27 mouse cellular contexts compared by ENCODE assay signal in genomic region chr12:92869336-92869735, GRCm38 (mm10).
DNase-seq lines count a peak whose midpoint lies in the region; ATAC-seq and TF ChIP-seq lines count a peak whose summit lies in the region.
"Had no signal": no experiment of that assay in that cellular context is flagged by ENCODE, and none has a peak within 500 bp of the region (broad histone marks: within the 10 kb centered on the region; RNA-seq: fewer than 3 reads in every experiment).

No protein-coding gene starts in this region.

- DNase-seq in forebrain, embryonic 14.5 days (ENCODE audit: low spot score): peak; percentile 48
- DNase-seq in lung, embryonic 14.5 days: peak; percentile 58
- no peak for DNase-seq in lung, postnatal 10 days
- DNase-seq in brain, adult 2 months (ENCODE audit: low read depth, low spot score): peak; percentile 10
- DNase-seq: adrenal gland, postnatal 10 days; adrenal gland, postnatal 36 days; B cell, adult 2 months; cerebellum, adult 11-12 months; cerebellum, adult 8-10 months; cerebellum, postnatal 36 days; embryo, embryonic 11 days; gastrocnemius, postnatal 10 days; gastrocnemius, postnatal 36 days; heart, adult 2 months; heart, postnatal 14 days; heart, postnatal 4 days had no signal

- no peak overlapping the region for H3K9ac ChIP-seq in forebrain, embryonic 14.5 days (ENCODE audit: low read length)
- H3K9ac ChIP-seq in forebrain, embryonic 16.5 days (replicated peaks; ENCODE audit: low read depth, low read length): no peak overlapping the region
- H3K9ac ChIP-seq in lung, embryonic 14.5 days: no peak overlapping the region
- no peak overlapping the region for H3K9ac ChIP-seq in intestine, embryonic 16.5 days (ENCODE audit: low read depth, low read length)
- H3K9ac ChIP-seq: embryonic facial prominence, embryonic 15.5 days; forebrain, embryonic 15.5 days; heart, embryonic 13.5 days; hindbrain, embryonic 15.5 days; intestine, embryonic 15.5 days had no signal

- no peak for TF ChIP-seq CTCF in lung, embryonic 14.5 days (IDR thresholded peaks at IDR 0.05; ENCODE audit: low read depth)

- no peaks in the 10 kb centered on the region for H3K36me3 ChIP-seq in forebrain, embryonic 14.5 days (ENCODE audit: control insufficient read depth, insufficient read depth, low read length)
- no peaks in the 10 kb centered on the region for H3K36me3 ChIP-seq in forebrain, embryonic 16.5 days (ENCODE audit: control insufficient read depth, insufficient read depth)
- no peaks in the 10 kb centered on the region for H3K36me3 ChIP-seq in lung, embryonic 14.5 days (ENCODE audit: insufficient read depth)
- H3K36me3 ChIP-seq in intestine, embryonic 16.5 days (ENCODE audit: control insufficient read depth, insufficient read depth, low read length): no peaks in the 10 kb centered on the region
- H3K36me3 ChIP-seq: embryonic facial prominence, embryonic 15.5 days; forebrain, embryonic 15.5 days; G1E; heart, embryonic 10.5 days; heart, embryonic 13.5 days; hindbrain, embryonic 15.5 days; intestine, embryonic 15.5 days had no signal

- no peak overlapping the region for H3K4me2 ChIP-seq in forebrain, embryonic 14.5 days (ENCODE audit: low read length)
- H3K4me2 ChIP-seq in forebrain, embryonic 16.5 days (ENCODE audit: low read length): no peak overlapping the region
- H3K4me2 ChIP-seq in lung, embryonic 14.5 days: no peak overlapping the region
- no peak overlapping the region for H3K4me2 ChIP-seq in intestine, embryonic 16.5 days (ENCODE audit: low read depth, low read length)
- H3K4me2 ChIP-seq: embryonic facial prominence, embryonic 15.5 days; forebrain, embryonic 15.5 days; heart, embryonic 13.5 days; hindbrain, embryonic 15.5 days; intestine, embryonic 15.5 days had no signal

- no peaks in the 10 kb centered on the region for H3K9me3 ChIP-seq in forebrain, embryonic 14.5 days (replicated peaks; ENCODE audit: control insufficient read depth, low read length)
- no peaks in the 10 kb centered on the region for H3K9me3 ChIP-seq in forebrain, embryonic 16.5 days (ENCODE audit: control insufficient read depth, low read length)
- H3K9me3 ChIP-seq in lung, embryonic 14.5 days (ENCODE audit: low read depth, low read length): no peaks in the 10 kb centered on the region
- H3K9me3 ChIP-seq in intestine, embryonic 16.5 days (ENCODE audit: control insufficient read depth, low read length): no peaks in the 10 kb centered on the region
- H3K9me3 ChIP-seq: embryonic facial prominence, embryonic 15.5 days; forebrain, embryonic 15.5 days; heart, embryonic 10.5 days; heart, embryonic 13.5 days; hindbrain, embryonic 15.5 days; intestine, embryonic 15.5 days had no signal

- ATAC-seq in forebrain, embryonic 14.5 days: no peak
- no peak for ATAC-seq in forebrain, embryonic 16.5 days
- no peak for ATAC-seq in lung, embryonic 14.5 days (ENCODE audit: insufficient read depth)
- no peak for ATAC-seq in intestine, embryonic 16.5 days
- ATAC-seq: forebrain, embryonic 15.5 days; intestine, embryonic 15.5 days; Patski had no signal

- H3K4me3 ChIP-seq in forebrain, embryonic 14.5 days (ENCODE audit: low read depth, low read length): no peak overlapping the region
- H3K4me3 ChIP-seq in forebrain, embryonic 16.5 days (replicated peaks; ENCODE audit: low read length): no peak overlapping the region
- no peak overlapping the region for H3K4me3 ChIP-seq in lung, embryonic 14.5 days (ENCODE audit: low read depth, low read length)
- no peak overlapping the region for H3K4me3 ChIP-seq in intestine, embryonic 16.5 days (ENCODE audit: low read length)
- H3K4me3 ChIP-seq: embryonic facial prominence, embryonic 15.5 days; forebrain, embryonic 15.5 days; heart, adult 2 months; heart, embryonic 10.5 days; heart, embryonic 13.5 days; hindbrain, embryonic 15.5 days; intestine, embryonic 15.5 days had no signal

- no peak overlapping the region for H3K27ac ChIP-seq in forebrain, embryonic 14.5 days (ENCODE audit: low read depth, low read length)
- no peak overlapping the region for H3K27ac ChIP-seq in forebrain, embryonic 16.5 days (ENCODE audit: low read length)
- H3K27ac ChIP-seq in lung, embryonic 14.5 days (ENCODE audit: low read depth): no peak overlapping the region
- H3K27ac ChIP-seq in intestine, embryonic 16.5 days (ENCODE audit: low read length): no peak overlapping the region
- H3K27ac ChIP-seq: embryonic facial prominence, embryonic 15.5 days; forebrain, embryonic 15.5 days; heart, adult 2 months; heart, embryonic 10.5 days; heart, embryonic 13.5 days; hindbrain, embryonic 15.5 days; intestine, embryonic 15.5 days had no signal

- no peaks in the 10 kb centered on the region for H3K27me3 ChIP-seq in forebrain, embryonic 14.5 days (replicated peaks; ENCODE audit: control insufficient read depth, insufficient read depth, low read length)
- no peaks in the 10 kb centered on the region for H3K27me3 ChIP-seq in forebrain, embryonic 16.5 days (replicated peaks; ENCODE audit: control insufficient read depth, insufficient read depth, low read length)
- no peaks in the 10 kb centered on the region for H3K27me3 ChIP-seq in lung, embryonic 14.5 days (ENCODE audit: insufficient read depth, low read length)
- no peaks in the 10 kb centered on the region for H3K27me3 ChIP-seq in intestine, embryonic 16.5 days (replicated peaks; ENCODE audit: control insufficient read depth, insufficient read depth, low read length)
- H3K27me3 ChIP-seq: CH12.LX; embryonic facial prominence, embryonic 15.5 days; forebrain, embryonic 15.5 days; heart, embryonic 13.5 days; hindbrain, embryonic 15.5 days; intestine, embryonic 15.5 days; Patski had no signal

- no peaks in the 10 kb centered on the region for H3K4me1 ChIP-seq in forebrain, embryonic 14.5 days (ENCODE audit: control insufficient read depth, insufficient read depth, low read length)
- H3K4me1 ChIP-seq in forebrain, embryonic 16.5 days (replicated peaks; ENCODE audit: control insufficient read depth, insufficient read depth, low read length): no peaks in the 10 kb centered on the region
- H3K4me1 ChIP-seq in lung, embryonic 14.5 days (ENCODE audit: insufficient read depth): no peaks in the 10 kb centered on the region
- no peaks in the 10 kb centered on the region for H3K4me1 ChIP-seq in intestine, embryonic 16.5 days (ENCODE audit: control insufficient read depth, insufficient read depth, low read length)
- H3K4me1 ChIP-seq: embryonic facial prominence, embryonic 15.5 days; forebrain, embryonic 15.5 days; heart, embryonic 10.5 days; heart, embryonic 13.5 days; hindbrain, embryonic 15.5 days; intestine, embryonic 15.5 days had no signal

- WGBS in forebrain, embryonic 14.5 days: 77% methylated on average over 3 of the region's 3 CpGs
- WGBS in forebrain, embryonic 16.5 days: 82% methylated on average over 3 of the region's 3 CpGs
- 67% methylated on average over 3 of the region's 3 CpGs for WGBS in lung, embryonic 14.5 days
- WGBS in intestine, embryonic 16.5 days: 91% methylated on average over 3 of the region's 3 CpGs
